In the genomic region with DNA sequence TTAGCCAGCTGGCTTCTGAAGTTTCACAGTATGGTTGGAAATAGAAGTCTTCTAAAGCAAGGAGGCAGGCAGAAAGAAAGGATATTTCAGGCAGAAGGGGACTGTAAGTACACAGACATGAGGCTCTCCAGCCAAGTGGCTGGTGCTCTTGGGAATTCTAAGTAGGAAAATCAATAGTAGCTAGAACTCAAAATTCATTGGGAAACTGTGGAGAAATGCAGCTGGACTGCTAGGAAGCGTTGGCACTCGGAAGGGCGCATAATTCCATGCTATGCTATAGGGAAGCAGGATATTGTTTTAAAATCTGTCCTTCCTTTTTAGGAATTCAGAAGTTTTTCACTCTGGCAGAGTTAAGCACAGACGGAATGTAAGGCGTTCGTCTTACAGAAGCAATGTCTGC, we compare ENCODE assay signal across 9 mouse cellular contexts. TPM values are rescaled to one million over a fixed set of nuclear protein-coding genes. Genes with fewer than 3 reads are reported as not detected.
DNase-seq lines count a peak whose midpoint lies in the region; ATAC-seq and TF ChIP-seq lines count a peak whose summit lies in the region.
"Had no signal": no experiment of that assay in that cellular context is flagged by ENCODE, and none has a peak within 500 bp of the region (broad histone marks: within the 10 kb centered on the region; RNA-seq: fewer than 3 reads in every experiment).

No protein-coding gene starts in this region.

- H3K36me3 ChIP-seq in forebrain, embryonic 16.5 days (ENCODE audit: control insufficient read depth, insufficient read depth): no peaks in the 10 kb centered on the region
- H3K36me3 ChIP-seq in forebrain, embryonic 12.5 days (replicated peaks): no peaks in the 10 kb centered on the region
- no peaks in the 10 kb centered on the region for H3K36me3 ChIP-seq in lung, postnatal 0 days (ENCODE audit: insufficient read depth, low read length)

- peak in 1 of 2 experiments; percentile 31 for DNase-seq in layer of hippocampus, adult 2 months (ENCODE audit: low spot score in 2 of 2)
- no peak for DNase-seq in layer of hippocampus, postnatal 25 days (ENCODE audit: extremely low spot score in 1 of 2, low spot score in 1 of 2)
- peak; percentile 47 for DNase-seq in brain, adult 2 months (ENCODE audit: low read depth, low spot score)
- DNase-seq in lung, postnatal 0 days (ENCODE audit: low spot score): peak; percentile 62
- DNase-seq in spleen, postnatal 10 days (ENCODE audit: low spot score in 2 of 2): no peak

- no peak overlapping the region for H3K4me3 ChIP-seq in forebrain, embryonic 16.5 days (replicated peaks; ENCODE audit: low read length)
- H3K4me3 ChIP-seq in forebrain, embryonic 12.5 days (replicated peaks): no peak overlapping the region
- no peak overlapping the region; the same call in 1 of the 2 replicates for H3K4me3 ChIP-seq in layer of hippocampus, adult 2 months
- H3K4me3 ChIP-seq in lung, postnatal 0 days (ENCODE audit: low read depth, low read length): no peak overlapping the region

- TF ChIP-seq CTCF in layer of hippocampus, adult 2 months (conservative IDR thresholded peaks at IDR 0.05): no peak
- no peak for TF ChIP-seq CTCF in lung, postnatal 0 days (IDR thresholded peaks at IDR 0.05)

- H3K4me2 ChIP-seq in forebrain, embryonic 16.5 days (ENCODE audit: low read length): no peak overlapping the region
- H3K4me2 ChIP-seq in forebrain, embryonic 12.5 days: no peak overlapping the region
- H3K4me2 ChIP-seq in lung, postnatal 0 days (replicated peaks; ENCODE audit: low read depth, low read length): peak overlapping the region; percentile 8; the same call in 1 of the 2 replicates
- H3K4me2 ChIP-seq: midbrain, embryonic 11.5 days had no signal

- ATAC-seq in forebrain, embryonic 16.5 days: peak; percentile 54; the same call in 1 of the 2 replicates
- no peak for ATAC-seq in forebrain, embryonic 12.5 days (ENCODE audit: low FRiP score)
- ATAC-seq in lung, postnatal 0 days: peak; percentile 63
- ATAC-seq in CD4-positive, CD25-positive, alpha-beta regulatory T cell, adult 4 months: no peak

- H3K4me1 ChIP-seq in forebrain, embryonic 16.5 days (replicated peaks; ENCODE audit: control insufficient read depth, insufficient read depth, low read length): peaks cover 3% of the 10 kb centered on the region; the same call in 1 of the 2 replicates
- H3K4me1 ChIP-seq in forebrain, embryonic 12.5 days: 0 out of 2 replicates have a peak, but pooled peaks cover 2% of the 10 kb centered on the region
- H3K4me1 ChIP-seq in lung, postnatal 0 days (ENCODE audit: insufficient read depth, low read depth, low read length): peaks cover 8% of the 10 kb centered on the region; the same call in 1 of the 2 replicates

- no peaks in the 10 kb centered on the region for H3K27me3 ChIP-seq in forebrain, embryonic 16.5 days (replicated peaks; ENCODE audit: control insufficient read depth, insufficient read depth, low read length)
- H3K27me3 ChIP-seq in forebrain, embryonic 12.5 days: no peaks in the 10 kb centered on the region
- no peaks in the 10 kb centered on the region for H3K27me3 ChIP-seq in lung, postnatal 0 days (replicated peaks; ENCODE audit: insufficient read depth, low read length)

- TF ChIP-seq EP300 in lung, postnatal 0 days (IDR thresholded peaks at IDR 0.05): peak; percentile 42; the same call in 1 of the 2 replicates

- H3K27ac ChIP-seq in forebrain, embryonic 16.5 days (ENCODE audit: low read length): no peak overlapping the region
- no peak overlapping the region for H3K27ac ChIP-seq in forebrain, embryonic 12.5 days
- peak overlapping the region; percentile 51 for H3K27ac ChIP-seq in layer of hippocampus, adult 2 months
- H3K27ac ChIP-seq in lung, postnatal 0 days (ENCODE audit: low read length): peak overlapping the region; percentile 64

- no peak overlapping the region for H3K9ac ChIP-seq in forebrain, embryonic 16.5 days (replicated peaks; ENCODE audit: low read depth, low read length)
- no peak overlapping the region for H3K9ac ChIP-seq in forebrain, embryonic 12.5 days
- no peak overlapping the region for H3K9ac ChIP-seq in lung, postnatal 0 days (replicated peaks; ENCODE audit: low read depth)

- no peaks in the 10 kb centered on the region for H3K9me3 ChIP-seq in forebrain, embryonic 16.5 days (ENCODE audit: control insufficient read depth, low read length)
- H3K9me3 ChIP-seq in forebrain, embryonic 12.5 days: no peaks in the 10 kb centered on the region
- no peaks in the 10 kb centered on the region for H3K9me3 ChIP-seq in lung, postnatal 0 days (ENCODE audit: low read length)

- whole genome bisulfite sequencing in forebrain, embryonic 16.5 days: 45% methylated on average over 6 of the region's 6 CpGs
- 65% methylated on average over 6 of the region's 6 CpGs for WGBS in forebrain, embryonic 12.5 days
- WGBS in lung, postnatal 0 days: 32% methylated on average over 6 of the region's 6 CpGs

RNA-seq across cellular contexts. Expression of gene Lekr1, which starts 53.6 kb away (rescaled TPM):
- 7.0 and 7.9 TPM in 2 replicates for polyA plus RNA-seq in forebrain, embryonic 16.5 days (2015; fragmentation: Nextera tagmentation; extraction: Ambion mirVana)
- 6.0 and 7.0 TPM in 2 replicates for polyA plus RNA-seq in forebrain, embryonic 12.5 days (2016; fragmentation: Nextera tagmentation; extraction: Ambion mirVana)
- total RNA-seq in layer of hippocampus, adult 2 months (2021): 1 to 10 TPM; 6.5 to 7.2 TPM
- 1 to 10 TPM; 5.6 to 6.8 TPM for total RNA-seq in layer of hippocampus, postnatal 25 days (2021)
- 4.3 and 6.4 TPM in 2 replicates for polyA plus RNA-seq in lung, postnatal 0 days (2015; fragmentation: Nextera tagmentation; extraction: Ambion mirVana)
- polyA plus RNA-seq in CD4-positive, CD25-positive, alpha-beta regulatory T cell, adult 4 months (2017; shearing (Covaris generic)): under 1 TPM in 1 of 2 experiments, not detected in 1; 0.20 TPM

Comparison
In these comparisons a context has a peak if more than half of its experiments do, and no peak if none do; other contexts are left out.
1. ATAC-seq: peak in forebrain, embryonic 16.5 days (single experiment) and lung, postnatal 0 days (single experiment); none in forebrain, embryonic 12.5 days (single experiment) and CD4-positive, CD25-positive, alpha-beta regulatory T cell, adult 4 months (single experiment).
2. H3K27ac ChIP-seq: peak in layer of hippocampus, adult 2 months (single experiment) and lung, postnatal 0 days (single experiment); none in forebrain, embryonic 16.5 days (single experiment) and forebrain, embryonic 12.5 days (single experiment).
3. DNase-seq: peak in brain, adult 2 months (single experiment) and lung, postnatal 0 days (single experiment); none in layer of hippocampus, postnatal 25 days (0 of 2) and spleen, postnatal 10 days (0 of 2).